Mouse (Mus musculus): ENCODE measurements around the gene Gjd2.

Gjd2 gene

DNA sequence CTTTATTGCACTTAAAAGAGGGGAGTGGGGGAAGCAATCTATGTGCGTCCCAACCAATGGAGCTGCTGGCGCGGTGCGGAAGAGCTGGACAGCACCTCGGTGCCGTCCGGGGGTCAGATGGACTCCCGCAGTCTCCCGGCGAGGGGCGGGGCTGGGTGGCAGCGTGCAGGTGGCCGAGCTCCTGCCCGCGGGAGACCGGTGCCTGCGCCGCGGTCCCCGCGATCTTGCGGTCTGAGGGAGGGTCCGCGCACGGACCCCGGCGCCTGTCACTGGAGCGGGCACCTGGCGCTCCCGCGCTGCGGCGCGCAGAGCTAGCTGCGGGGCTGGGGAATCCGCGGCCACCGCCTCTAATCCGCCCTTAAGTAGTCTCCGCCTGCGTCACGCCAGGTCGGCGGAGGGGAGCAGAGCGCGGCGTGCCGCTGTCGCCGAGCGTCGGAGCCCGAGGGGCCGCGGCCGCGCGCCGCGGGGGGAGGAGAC, at the start of gene Gjd2:
Gjd2 (minus strand) TSS at position 325 of the 477 bp plus-strand sequence.
- no peak for DNase-seq (ENCODE audit: extremely low spot score, low spot score)

- no peak for DNase-seq (ENCODE audit: extremely low spot score, low spot score)
Observed at GRCm38 (mm10) chr2:114060071-114060591, 46.7 kb upstream of the Gjd2 start.

- no peak for DNase-seq (ENCODE audit: extremely low spot score, low spot score)
Observed at GRCm38 (mm10) chr2:114059608-114060007, 46.2 kb upstream of the Gjd2 start.

DNA sequence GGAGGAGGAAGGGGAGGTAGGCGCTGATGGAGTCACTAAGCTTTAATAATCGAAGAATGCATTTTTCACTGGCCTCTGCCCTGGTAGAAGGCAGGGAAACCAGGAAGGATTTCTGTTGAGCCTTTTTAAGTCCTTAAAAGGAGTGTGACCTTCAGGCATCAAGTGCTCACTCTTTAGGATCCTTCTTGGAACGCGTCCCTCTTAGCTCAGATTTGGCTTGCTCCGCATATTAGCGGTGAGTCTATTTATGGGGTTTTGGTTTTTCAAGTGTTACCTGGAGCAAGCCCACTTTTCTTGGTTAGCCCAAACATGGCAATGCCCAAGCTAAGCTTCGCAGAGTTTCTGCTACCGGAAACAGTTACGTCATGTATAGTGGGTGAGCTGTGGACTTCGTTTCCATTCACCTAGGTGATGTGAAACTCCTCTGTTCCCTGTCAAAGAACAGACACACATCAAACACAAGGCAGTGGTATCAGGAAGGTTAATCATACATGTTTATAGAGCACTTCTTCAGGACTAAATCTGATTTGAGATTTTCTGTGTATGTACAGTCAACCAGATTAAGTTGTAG, 44.9 kb upstream of the Gjd2 start:
- DNase-seq (ENCODE audit: extremely low spot score, low spot score), result no peak

DNA sequence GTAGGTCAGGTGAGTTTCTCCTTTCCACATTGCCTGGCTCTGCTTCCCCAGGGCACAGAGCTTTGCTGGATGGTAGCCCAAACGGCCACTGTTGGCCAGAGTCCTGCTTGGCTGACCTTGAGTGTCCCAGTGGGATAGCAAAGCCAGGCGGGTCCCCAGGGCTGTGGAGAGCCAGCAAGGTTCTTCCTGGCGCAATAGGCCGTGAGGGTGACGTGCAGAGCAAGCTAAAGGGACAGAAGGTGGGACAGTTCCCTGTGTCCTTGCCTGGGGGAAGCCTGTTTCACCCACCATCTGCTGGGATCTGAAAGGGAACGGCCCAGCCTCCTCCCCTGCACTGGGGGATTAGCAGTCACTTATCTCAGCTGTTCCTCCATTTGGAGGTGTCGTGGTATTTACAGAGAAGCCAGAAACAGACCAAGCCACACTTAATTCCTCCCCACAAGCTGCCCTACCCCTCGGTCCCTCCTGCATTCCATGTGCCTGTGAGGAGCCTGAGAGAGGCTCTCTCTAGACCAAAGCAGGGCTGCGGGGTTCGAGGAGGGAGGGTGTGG, 44.0 kb upstream of the Gjd2 start:
- no peak for DNase-seq (ENCODE audit: extremely low spot score, low spot score)

DNA sequence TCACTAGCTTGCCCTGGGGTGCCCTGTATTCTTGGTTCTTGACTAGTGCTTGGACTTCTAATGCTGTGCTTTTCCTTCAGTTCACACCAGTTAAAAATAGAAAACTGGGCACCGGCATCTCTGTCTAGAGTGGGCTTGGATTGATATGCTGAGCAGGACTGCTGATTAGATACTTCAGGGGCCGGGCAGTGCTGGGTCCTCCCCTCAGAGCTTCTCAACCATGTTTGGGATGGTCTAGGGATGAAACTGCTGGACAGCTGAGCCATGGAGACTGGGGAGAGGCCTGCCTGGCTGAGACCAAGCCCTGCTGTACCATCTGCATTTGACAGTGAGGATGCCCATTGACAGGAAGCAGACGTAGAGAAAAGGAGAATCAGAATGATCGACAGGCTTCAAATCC, 40.7 kb upstream of the Gjd2 start:
- DNase-seq (ENCODE audit: extremely low spot score, low spot score), result no peak

DNA sequence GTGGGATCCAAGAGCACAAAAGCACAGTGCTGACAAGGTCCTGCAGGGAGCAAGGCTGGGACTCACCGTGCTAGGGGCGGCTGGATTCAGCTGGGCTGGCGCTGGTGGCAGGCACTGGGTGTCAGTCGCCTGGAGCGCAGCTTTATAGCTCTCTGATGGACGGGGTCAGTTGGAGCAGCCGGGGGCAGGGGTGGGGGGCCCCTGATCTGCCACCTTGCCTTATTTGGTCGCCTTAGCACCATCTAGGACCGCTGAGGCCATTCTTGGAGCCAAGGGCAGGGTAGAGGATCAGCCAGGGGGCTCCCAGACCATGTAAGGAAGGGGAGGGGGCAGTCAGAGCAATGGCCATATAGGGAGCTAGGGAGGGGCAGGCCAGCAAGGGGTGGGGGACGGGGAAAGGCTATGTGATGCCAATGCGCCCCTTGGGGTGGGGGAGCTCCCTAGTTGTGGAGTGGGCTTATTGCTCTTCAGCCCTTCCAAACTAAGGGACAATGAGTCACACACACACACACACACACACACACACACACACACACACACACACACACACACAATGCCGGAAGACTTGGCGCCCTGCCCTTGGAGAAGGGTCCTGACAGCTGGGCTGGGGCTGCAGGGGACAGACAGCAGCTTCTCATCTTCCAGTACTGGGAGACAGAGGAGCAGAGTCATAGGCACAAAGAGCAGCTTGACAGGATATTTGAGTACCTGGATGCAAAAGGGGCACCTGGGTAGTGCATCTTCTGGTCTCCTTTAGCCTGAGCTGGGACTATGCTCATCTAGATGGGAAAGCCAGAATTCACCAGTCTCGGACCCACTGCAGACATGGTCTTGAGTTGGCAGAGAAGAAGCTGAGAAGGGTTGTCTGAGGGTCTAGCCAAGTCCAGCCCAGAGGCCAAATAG, 39.5 kb upstream of the Gjd2 start, which contains the start of gene Actc1:
Actc1 (minus strand) TSS at position 853 of the 903 bp plus-strand sequence.
- no peak for DNase-seq (ENCODE audit: extremely low spot score, low spot score)

DNA sequence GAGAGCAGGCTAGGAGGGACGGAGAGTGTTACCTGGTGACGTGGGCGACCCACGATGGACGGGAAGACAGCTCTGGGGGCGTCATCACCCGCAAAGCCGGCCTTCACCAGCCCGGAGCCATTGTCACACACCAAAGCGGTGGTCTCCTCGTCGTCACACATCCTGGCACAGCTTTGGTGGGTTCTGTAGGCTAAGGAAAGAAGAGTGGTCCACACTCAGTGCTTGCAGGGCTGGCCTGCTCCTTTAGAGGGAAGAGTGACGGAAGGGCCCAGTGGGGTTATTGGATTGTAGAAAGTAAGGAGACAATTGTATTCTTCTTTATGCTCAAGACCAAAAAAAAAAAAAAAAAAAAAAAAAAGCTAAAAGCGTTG, 38.4 kb upstream of the Gjd2 start:
- no peak for DNase-seq (ENCODE audit: extremely low spot score, low spot score)

- DNase-seq (ENCODE audit: extremely low spot score, low spot score), result no peak
Observed at GRCm38 (mm10) chr2:114051111-114051870, 37.9 kb upstream of the Gjd2 start.

DNA sequence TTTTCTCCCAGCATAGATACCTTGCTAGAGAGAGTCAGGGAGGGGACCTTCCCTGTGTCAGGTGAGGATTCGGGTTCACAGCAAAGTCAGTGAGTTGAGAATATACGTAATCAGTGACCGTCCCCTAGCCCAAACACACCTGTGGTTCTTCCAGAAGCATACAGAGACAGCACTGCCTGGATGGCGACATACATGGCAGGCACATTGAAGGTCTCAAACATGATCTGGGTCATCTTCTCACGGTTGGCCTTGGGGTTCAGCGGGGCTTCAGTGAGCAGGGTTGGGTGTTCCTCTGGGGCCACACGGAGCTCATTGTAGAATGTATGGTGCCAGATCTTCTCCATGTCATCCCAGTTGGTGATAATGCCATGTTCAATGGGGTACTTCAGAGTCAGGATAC, 36.7 kb upstream of the Gjd2 start:
- no peak for DNase-seq (ENCODE audit: extremely low spot score, low spot score)

DNA sequence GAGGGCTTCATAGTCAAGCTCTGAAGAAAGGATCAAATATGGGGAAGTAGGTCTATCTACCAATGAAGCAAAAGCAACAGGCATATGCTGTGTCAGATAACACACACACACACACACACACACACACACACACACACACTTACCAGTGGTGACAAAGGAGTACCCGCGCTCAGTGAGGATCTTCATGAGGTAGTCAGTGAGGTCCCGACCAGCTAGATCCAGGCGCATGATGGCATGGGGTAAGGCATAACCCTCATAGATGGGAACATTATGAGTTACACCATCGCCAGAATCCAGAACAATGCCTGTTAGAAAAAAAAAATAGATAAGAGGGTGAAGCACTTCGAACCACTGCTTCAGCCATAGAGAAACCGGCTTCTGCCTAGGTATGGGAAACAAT, 36.0 kb upstream of the Gjd2 start:
- DNase-seq (ENCODE audit: extremely low spot score, low spot score), result no peak

DNA sequence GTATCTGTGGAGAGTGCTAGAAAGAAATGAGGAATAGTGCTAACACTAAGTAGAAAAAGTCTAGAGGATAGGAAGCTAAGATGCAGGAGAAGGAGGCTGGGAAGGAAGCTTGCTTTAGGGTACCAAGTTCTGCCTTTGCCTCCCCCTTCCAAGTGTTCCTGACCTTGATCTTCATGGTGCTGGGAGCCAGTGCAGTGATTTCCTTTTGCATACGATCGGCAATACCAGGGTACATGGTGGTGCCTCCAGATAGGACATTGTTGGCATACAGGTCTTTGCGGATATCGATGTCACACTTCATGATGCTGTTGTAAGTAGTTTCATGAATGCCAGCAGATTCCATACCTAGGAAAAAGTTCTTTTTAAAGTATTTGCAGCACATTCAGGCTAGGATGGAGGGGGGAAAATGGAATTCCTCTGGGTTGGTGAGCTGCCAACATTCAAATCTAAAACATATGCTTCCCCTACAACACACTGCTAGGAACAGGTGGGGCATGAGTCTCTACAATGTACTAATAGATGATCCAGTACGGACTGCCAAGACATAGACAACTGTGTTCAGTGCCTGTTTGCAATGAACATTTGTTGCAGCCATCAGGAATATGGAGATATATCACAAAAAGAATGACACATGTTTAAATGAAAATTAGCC, 34.7 kb upstream of the Gjd2 start:
- no peak for DNase-seq (ENCODE audit: extremely low spot score, low spot score)

DNA sequence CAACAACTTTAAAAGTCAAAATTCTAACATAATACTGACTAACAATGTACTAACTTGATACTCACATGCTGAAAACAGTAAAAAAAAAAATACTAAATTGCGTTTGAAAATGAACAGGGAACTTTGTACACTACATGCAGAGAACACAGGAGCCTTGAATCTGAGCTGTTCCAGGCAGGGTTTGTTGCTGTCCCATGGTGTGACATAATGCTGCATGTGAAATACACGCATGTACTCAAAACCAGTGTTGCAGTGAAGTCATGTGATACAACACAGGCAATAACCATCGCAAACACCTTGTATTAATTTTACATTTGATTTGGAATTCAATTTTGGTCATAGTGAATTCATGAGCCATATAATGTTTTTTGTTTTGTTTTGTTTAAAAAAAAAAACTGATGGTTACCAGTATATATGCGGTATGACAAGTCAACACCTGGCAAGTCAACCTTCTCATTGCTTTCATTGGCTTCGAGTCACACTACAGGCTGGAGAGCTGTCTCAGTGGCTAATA, 32.8 kb upstream of the Gjd2 start:
- no peak for DNase-seq (ENCODE audit: extremely low spot score, low spot score)

- no peak for DNase-seq (ENCODE audit: extremely low spot score, low spot score)
Observed at GRCm38 (mm10) chr2:114037926-114038325, 24.5 kb upstream of the Gjd2 start.

- DNase-seq (ENCODE audit: extremely low spot score, low spot score), result no peak
Observed at GRCm38 (mm10) chr2:114032259-114032658, 18.8 kb upstream of the Gjd2 start.

DNA sequence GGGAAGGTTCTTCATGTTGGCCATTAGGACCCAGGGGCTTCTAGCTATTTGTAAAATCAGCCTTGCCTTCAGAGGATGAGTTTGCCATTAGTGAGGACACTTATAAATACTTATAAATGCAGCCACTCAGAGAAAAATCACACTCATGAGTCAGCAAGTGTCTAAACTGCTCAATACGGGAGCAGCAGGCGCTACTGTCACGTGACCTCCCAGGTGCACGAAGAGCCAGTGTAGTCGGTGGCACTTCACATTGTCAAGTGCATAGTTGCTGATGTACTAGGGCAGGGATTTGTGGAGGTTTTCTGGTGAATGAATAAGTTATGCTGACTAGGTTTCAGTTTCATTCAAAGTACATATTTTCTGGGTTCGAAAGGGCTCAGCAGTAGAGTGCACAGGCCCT, 10.0 kb upstream of the Gjd2 start:
- DNase-seq (ENCODE audit: extremely low spot score, low spot score), result no peak

GRCm38 (mm10) chr2:114020210-114020563, 6.8 kb upstream of the Gjd2 start:
- DNase-seq (ENCODE audit: extremely low spot score, low spot score), result no peak

DNA sequence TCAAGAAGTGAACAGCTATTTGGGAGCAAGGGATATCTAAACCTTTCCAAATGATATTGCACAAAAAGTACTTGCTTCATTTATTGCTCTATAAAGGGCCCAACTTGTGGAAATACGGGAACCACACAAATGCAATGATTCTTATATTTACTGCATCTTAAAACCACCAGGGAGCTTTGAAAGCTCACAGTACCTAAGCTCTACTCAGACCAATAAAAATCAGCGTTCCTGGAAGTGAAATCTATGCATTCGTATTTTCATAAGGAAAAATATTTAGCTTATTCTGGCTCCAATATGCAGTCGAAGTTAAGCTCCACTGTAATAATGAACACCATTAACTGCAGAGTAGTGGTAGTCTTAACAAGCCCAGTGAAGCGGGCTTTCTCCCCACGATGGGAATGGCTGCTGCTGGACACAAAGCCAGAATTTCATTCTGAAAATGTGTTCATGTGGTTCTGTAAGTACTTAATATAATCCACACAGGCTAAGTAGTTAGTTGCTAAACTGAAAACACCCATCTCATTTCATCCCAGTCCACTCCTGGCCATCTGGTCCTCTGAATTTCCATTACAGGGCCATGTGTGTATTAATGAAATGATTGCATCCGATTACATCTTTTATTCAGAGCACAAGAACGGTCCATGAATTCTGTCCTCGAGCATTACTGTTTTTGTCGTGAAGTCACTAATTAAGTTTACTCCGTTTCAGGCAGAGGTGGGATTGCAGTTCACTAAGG, 6.2 kb upstream of the Gjd2 start:
- DNase-seq (ENCODE audit: extremely low spot score, low spot score), result no peak

GRCm38 (mm10) chr2:114018136-114018535, 4.7 kb upstream of the Gjd2 start:
- DNase-seq (ENCODE audit: extremely low spot score, low spot score), result no peak

GRCm38 (mm10) chr2:114014839-114015238, 1.4 kb upstream of the Gjd2 start:
- DNase-seq (ENCODE audit: extremely low spot score, low spot score), result no peak
